Mouse (Mus musculus) liver, postnatal 0 days (tissue): ENCODE measurements around the gene Clp1.

ENCODE experiments used
- CTCF ChIP-seq: sonication (generic); IDR thresholded peaks from 2 replicates; pipeline ENCODE4 v1.5.1; 2016; ENCODE audit warnings: antibody characterized with exemption, low read depth
- EP300 ChIP-seq: IDR thresholded peaks from 2 replicates; pipeline ENCODE4 v1.6.1; 2016; ENCODE audit warnings: antibody characterized with exemption, low read depth, mild to moderate bottlenecking

- TF ChIP-seq CTCF: no peak
- TF ChIP-seq EP300: no peak
These were observed 46.0 kb upstream of the Clp1 start for GRCm38 (mm10) chr2:84773195-84773594.
